Mouse (Mus musculus) heart, adult 2 months (tissue): ENCODE data around the gene Pias1. TPM values are rescaled to one million over a fixed set of nuclear protein-coding genes. Genes with fewer than 3 reads are reported as not detected.

ENCODE experiments used
- DNase-seq, 2 experiments: peaks; one replicate each; pipeline ENCODE4 v3.0.0; 2021
- H3K27ac ChIP-seq: fragments of 200-600 bp; 2 replicates; pipeline ENCODE4 v1.8.1; 2022
- H3K27me3 ChIP-seq: fragments of 200-500 bp; 2 replicates; pipeline ENCODE4 v1.6.1; 2012; ENCODE audit warnings: mild to moderate bottlenecking, low read length, inconsistent platforms, mixed read lengths; ENCODE audit not compliant: control insufficient read depth, insufficient read depth
- H3K36me3 ChIP-seq: fragments of 200-500 bp; 2 replicates; pipeline ENCODE4 v1.6.1; 2012; ENCODE audit warnings: low read length, inconsistent platforms; ENCODE audit not compliant: control insufficient read depth, insufficient read depth
- H3K4me1 ChIP-seq: fragments of 200-500 bp; 2 replicates; pipeline ENCODE4 v1.6.1; 2011; ENCODE audit warnings: low read length; ENCODE audit not compliant: control insufficient read depth, insufficient read depth
- H3K4me3 ChIP-seq: fragments of 200-600 bp; 2 replicates; pipeline ENCODE4 v1.8.1; 2022
- H3K79me2 ChIP-seq: fragments of 200-500 bp; replicated peaks from 2 replicates; pipeline ENCODE4 v1.6.1; 2012; ENCODE audit warnings: mild to moderate bottlenecking, inconsistent platforms, low read length, moderate library complexity, mixed read lengths; ENCODE audit not compliant: control insufficient read depth, insufficient read depth
- H3K9ac ChIP-seq: fragments of 200-500 bp; 2 replicates; pipeline ENCODE4 v1.6.1; 2012; ENCODE audit warnings: low read depth, mild to moderate bottlenecking, control low read depth, inconsistent platforms, low read length, mixed read lengths
- CTCF ChIP-seq: fragments of 200-600 bp; IDR thresholded peaks from 2 replicates; pipeline ENCODE4 v1.8.1; 2022; ENCODE audit warnings: antibody characterized with exemption, mild to moderate bottlenecking, moderate library complexity
- EP300 ChIP-seq: fragments of 200-500 bp; IDR thresholded peaks from 2 replicates; pipeline ENCODE4 v1.6.1; 2011; ENCODE audit warnings: low read depth, low read length, control low read depth; ENCODE audit not compliant: insufficient read depth
- POLR2A ChIP-seq: fragments of 200-500 bp; IDR thresholded peaks from 2 replicates; pipeline ENCODE4 v1.6.1; 2011; ENCODE audit warnings: mild to moderate bottlenecking, low read depth, low read length, control low read depth; ENCODE audit not compliant: insufficient read depth
- WGBS: fragments of 180-500 bp; shearing (Covaris S2); methylation state at CpG from one replicate; pipeline ENCODE4 v1.1.7; 2018; 5-methylcytosine and 5-hydroxymethylcytosine counted together
- intact Hi-C: fragments of 180-260 bp; cut with DNase I; formaldehyde crosslinking; loops from one replicate; pipeline ENCODE4 v1.15.1; 2025
- polyA plus RNA-seq: library from polyadenylated mRNA; depleted of rRNA; stranded (reverse); fragments of >200 nt; gene quantifications from 2 replicates; pipeline ENCODE4 v1.2.3, GENCODE M21; 2012
- total RNA-seq, 2 experiments: library from RNA; stranded (reverse); gene quantifications; 2 replicates each; pipeline ENCODE4 v1.2.3; 2021

Pias1 gene
- total and polyA plus RNA-seq, 3 experiments: 18.0 to 26.1 (median 24.2) TPM

GRCm38 (mm10) chr9:62847694-62848093 lies 140.0 kb downstream of the Pias1 start:
- WGBS: 4% methylated on average over 3 of the region's 3 CpGs
- H3K27ac ChIP-seq: peak overlapping the region; percentile 55

DNA sequence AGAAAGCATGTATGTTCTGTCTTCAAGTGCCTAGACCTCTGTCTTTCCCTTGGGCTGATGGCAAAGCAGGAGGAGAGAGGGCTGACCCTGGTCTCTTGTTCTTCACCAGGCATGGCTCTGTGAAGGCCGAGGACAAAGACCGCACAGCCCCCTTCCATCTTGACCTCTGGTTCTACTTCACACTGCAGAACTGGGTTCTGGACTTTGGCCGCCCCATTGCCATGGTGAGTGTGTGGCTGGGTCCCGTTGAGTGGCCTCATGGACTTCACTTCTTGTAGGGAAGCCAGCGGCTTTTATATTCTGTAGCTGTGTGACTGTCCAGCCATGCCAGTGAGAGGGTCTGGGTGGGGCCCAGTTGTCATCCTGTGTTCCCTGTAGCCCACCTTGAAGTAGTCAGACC lies 143.3 kb downstream of the Pias1 start:
- H3K27ac ChIP-seq: no peak overlapping the region
- H3K79me2 ChIP-seq: no peaks in the 10 kb centered on the region
- H3K4me1 ChIP-seq: peaks cover 1% of the 10 kb centered on the region
- DNase-seq: no peak
- no peak for TF ChIP-seq POLR2A
- TF ChIP-seq CTCF: no peak
- no peak for TF ChIP-seq EP300
- intact Hi-C loops: loop anchor here (10.0 kb wide), 1 partner anchor 530 kb away; the partner anchor contains the start of gene Map2k5
- H3K27me3 ChIP-seq: no peaks in the 10 kb centered on the region
- H3K9ac ChIP-seq: no peak overlapping the region
- H3K4me3 ChIP-seq: no peak overlapping the region
- 92% methylated on average over 5 of the region's 5 CpGs for WGBS
- H3K36me3 ChIP-seq: no peaks in the 10 kb centered on the region

More at GRCm38 (mm10) chr9:62847694-62848093, 140.0 kb downstream of the Pias1 start:
- intact Hi-C loops: loop anchor here (1.0 to 10.0 kb wide), 5 partner anchors 130 to 615 kb away; partner anchors contain the start of gene Map2k5
- H3K4me1 ChIP-seq: peaks cover 1% of the 10 kb centered on the region; the same call in 1 of the 2 replicates
- H3K36me3 ChIP-seq: no peaks in the 10 kb centered on the region
- DNase-seq: peak; percentile 83 to 91
- H3K4me3 ChIP-seq: no peak overlapping the region
- no peaks in the 10 kb centered on the region for H3K79me2 ChIP-seq
- no peaks in the 10 kb centered on the region for H3K27me3 ChIP-seq
- peak overlapping the region; percentile 13; the same call in 1 of the 2 replicates for H3K9ac ChIP-seq
- TF ChIP-seq CTCF (peak; percentile 100), EP300 (peak; percentile 87; the same call in 1 of the 2 replicates), POLR2A (peak; percentile 30; the same call in 1 of the 2 replicates)

DNA sequence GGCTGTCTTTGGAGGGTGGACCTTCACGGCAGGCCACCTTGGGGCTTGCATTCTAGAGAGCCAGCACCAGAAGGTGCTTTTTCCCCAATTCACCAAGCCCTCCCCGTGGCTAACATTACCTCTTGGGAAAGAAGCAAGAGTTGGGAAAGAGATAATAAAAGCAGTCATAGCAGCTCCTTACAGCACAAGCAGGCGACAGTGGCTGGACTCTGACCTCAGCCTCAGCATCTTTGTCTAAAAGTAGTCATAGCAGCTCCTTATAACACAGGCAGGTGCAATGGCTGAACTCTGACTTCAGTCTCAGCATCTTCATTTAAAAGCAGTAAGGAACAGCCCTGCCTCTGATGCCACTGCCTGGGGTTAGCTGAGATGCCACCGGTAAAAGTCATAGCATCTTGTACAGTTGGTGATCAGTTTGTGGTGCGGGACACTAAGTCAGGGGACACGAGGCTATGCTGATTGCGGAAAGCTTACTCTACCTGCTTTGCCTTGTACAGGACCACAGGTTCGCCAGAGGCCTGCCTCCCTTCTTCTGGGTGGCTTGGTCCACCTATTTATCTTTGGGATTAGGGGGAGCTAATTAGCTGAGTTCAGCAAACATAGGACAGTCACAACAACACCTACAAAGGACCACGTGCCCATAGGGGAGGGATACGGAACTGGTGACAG lies 144.2 kb downstream of the Pias1 start:
- H3K4me1 ChIP-seq: peaks cover 3% of the 10 kb centered on the region

GRCm38 (mm10) chr9:62839172-62839770 lies 148.5 kb downstream of the Pias1 start:
- Histone ChIP-seq H3K4me1 (peaks cover 2% of the 10 kb centered on the region), H3K4me3 (peak overlapping the region; percentile 67), H3K79me2 (no peaks in the 10 kb centered on the region), H3K9ac (peak overlapping the region; percentile 87), H3K27me3 (no peaks in the 10 kb centered on the region), H3K27ac (peak overlapping the region; percentile 87), H3K36me3 (no peaks in the 10 kb centered on the region)
- WGBS: 16% methylated on average over 14 of the region's 14 CpGs
- DNase-seq: no peak
- intact Hi-C loops: no loop called here
- TF ChIP-seq CTCF: no peak
- no peak for TF ChIP-seq POLR2A
- TF ChIP-seq EP300: no peak

More for the DNA sequence above, 144.2 kb downstream of the Pias1 start:
- WGBS: 86% methylated on average over 10 of the region's 10 CpGs
- H3K27me3 ChIP-seq: no peaks in the 10 kb centered on the region
- no peak overlapping the region for H3K4me3 ChIP-seq
- H3K36me3 ChIP-seq: no peaks in the 10 kb centered on the region
- H3K79me2 ChIP-seq: no peaks in the 10 kb centered on the region
- DNase-seq: no peak
- H3K9ac ChIP-seq: no peak overlapping the region
- intact Hi-C loops: loop anchor here (10.0 kb wide), 1 partner anchor 531 kb away; the partner anchor contains the start of gene Map2k5
- TF ChIP-seq CTCF: no peak
- TF ChIP-seq POLR2A: no peak
- no peak for TF ChIP-seq EP300
- H3K27ac ChIP-seq: no peak overlapping the region

DNA sequence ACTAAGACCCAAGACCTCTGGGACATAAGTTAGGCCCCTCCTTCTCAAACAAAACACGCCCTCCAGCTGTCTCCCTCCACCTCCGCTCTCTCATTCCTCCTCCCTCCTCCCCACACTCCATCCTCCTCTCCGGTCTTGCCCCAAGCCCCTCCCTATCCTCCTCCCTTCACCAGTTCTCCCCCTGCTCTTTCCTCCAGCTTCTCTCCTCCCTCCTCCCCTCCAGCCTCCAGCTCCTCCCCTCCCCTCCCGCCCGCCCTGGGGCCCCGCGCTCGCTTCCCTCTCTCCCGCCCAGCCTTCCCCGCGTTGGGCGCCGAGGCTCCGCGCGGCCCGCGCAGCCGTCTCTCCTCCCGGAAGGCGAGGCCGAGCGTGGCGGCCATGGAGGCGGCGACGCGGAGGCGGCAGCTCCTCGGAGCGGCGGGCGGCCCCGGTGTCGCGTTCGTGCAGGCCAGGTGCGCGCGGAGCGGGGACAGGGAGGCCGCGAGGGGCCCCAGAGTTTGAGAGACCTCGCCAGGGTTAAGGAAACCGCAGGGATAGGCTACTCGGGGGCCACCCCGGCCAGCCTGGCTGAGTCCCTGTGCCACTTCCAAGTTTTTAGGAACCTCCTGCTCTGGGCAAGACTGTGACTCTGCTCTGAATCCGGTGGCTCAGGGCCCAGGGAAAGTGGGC lies 149.1 kb downstream of the Pias1 start, which contains the start of gene Cln6:
TSS of gene Cln6 (plus strand) at position 280 of the 666 bp plus-strand sequence.
- Histone ChIP-seq H3K79me2 (no peaks in the 10 kb centered on the region), H3K36me3 (no peaks in the 10 kb centered on the region), H3K27ac (peak within 1 kb of the TSS; percentile 87), H3K27me3 (no peaks in the 10 kb centered on the region), H3K4me3 (peak within 1 kb of the TSS; percentile 67), H3K4me1 (peaks cover 2% of the 10 kb centered on the region), H3K9ac (peak within 1 kb of the TSS; percentile 87)
- peak; percentile 83 to 84 for DNase-seq
- WGBS: under 1% methylated on average over 45 of the region's 48 CpGs
- intact Hi-C loops: no loop called here
- TF ChIP-seq CTCF (no peak), POLR2A (peak; percentile 50), EP300 (no peak)
